Mouse (Mus musculus): Measurements from ENCODE around the gene Nhsl2.

The Nhsl2 gene

GRCm38 (mm10) chrX:101986657-101987367 is 137.6 kb downstream of the Nhsl2 start:
- DNase-seq: peak; percentile 64

GRCm38 (mm10) chrX:101993841-101994571 is 144.8 kb downstream of the Nhsl2 start:
- peak; percentile 94 for DNase-seq

GRCm38 (mm10) chrX:101996726-101997125 is 147.5 kb downstream of the Nhsl2 start:
- no peak for DNase-seq

DNA sequence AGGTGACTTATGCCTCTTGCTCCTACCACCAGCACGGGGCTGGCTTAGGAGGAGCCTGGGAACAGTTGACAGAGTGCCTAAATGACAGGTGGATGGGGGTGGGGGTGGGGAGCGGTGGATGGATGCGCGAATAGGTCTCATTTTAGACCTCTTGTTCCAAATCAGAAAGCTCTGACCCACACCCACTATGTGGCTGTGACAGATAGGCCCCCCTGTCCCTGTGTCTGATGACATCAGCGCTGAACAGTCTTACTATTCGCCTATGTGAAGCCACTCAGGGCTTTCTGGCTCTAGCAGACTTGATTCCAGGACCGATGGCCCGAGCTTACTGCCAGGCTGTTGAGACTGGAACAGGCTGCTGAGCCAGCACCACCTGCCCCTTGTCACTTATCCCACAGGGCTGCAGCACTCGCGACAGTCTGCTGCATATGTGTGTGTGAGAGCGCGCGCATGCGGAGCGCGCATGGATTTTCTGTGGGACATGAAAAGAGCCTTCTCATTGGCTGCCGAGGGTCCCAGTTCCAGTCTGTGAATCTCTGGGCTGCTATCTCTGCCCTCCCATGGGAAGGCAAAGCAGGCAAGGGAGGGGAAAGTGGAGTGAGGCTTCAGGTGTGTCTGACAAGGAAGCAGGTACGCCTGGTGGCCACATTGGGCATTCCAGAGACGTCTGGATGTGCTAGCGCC is 154.6 kb downstream of the Nhsl2 start:
- DNase-seq: no peak

DNA sequence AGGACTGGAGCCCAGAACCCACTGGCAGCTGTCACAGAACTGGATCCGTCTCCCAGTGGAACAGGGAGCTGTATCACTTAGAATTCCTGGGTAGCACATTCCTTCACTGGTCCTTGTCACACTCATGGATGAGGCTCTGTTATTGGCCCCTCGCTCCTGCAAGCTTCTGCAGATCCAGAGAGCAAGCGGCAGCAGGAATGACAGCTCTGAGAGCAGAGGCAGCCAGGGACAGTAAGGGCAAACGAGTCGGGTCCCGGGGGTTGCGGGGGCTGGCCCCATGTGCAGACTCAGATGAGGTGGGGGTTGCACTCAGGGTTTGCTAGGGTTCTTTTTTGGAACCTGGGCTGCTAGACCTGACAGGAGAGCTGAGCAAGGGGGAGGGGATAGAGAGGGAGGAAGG is 155.2 kb downstream of the Nhsl2 start:
- no peak for DNase-seq

DNA sequence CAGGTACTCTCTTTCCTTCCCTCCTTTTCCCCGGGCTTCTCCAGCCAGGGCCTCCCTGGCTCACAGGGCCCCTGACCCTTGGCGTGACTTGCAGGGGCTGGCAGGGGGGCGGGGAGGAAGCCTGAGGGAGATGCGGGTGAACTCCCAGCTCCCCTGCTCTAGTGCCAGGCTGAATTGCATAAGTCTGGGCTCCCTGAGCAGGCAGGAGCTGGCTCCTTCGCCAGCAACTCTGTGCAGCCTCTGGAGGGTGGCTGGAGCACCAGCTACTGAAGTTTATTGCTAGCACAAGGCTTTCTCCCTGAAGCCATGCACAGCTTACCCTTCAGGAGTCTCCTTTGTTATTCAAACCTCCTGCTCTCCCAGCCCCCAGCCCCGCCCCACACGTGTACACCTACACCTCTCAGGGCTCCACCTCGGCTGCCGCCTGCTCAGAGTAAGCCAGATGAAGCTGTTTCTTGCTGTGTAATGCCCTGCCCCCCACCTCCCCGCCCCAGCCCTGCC is 156.0 kb downstream of the Nhsl2 start:
- no peak for DNase-seq

GRCm38 (mm10) chrX:102007935-102008334 is 158.8 kb downstream of the Nhsl2 start:
- DNase-seq: no peak

DNA sequence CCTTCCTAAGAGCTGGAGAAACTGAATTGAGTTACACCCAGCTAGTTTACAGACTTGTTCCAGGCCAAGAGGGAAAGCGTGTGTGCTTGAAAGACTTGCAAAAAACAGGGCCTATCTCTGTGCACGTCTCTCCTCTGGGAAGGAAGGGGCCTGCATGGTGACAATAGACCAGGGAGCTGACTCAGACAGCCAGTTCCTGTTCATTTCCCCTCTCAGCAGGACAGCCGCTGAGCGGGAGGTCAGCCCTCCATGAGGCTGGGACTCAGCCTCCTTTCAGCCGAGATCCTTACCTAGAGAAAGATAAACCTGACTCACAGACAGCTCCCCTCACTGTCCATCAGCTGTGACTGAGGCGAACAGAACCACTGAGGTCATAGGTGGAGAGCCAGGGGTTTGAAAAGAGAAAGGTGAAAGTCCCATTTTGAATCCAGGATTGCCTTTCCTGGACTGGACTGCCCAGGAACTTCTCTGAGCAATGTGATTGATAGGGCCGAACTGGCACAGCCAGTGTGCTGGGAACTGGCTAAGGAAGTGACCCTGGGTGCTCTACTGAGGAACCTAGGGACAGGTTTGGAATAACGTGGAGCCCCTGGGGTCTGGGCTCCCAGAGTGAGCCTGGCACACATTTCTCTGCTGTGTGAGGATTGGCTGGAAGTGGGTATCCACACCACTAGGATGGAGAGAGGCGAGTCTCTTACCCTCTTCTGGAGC is 168.2 kb downstream of the Nhsl2 start:
- DNase-seq: peak; percentile 95

GRCm38 (mm10) chrX:102018890-102019289 is 169.7 kb downstream of the Nhsl2 start:
- peak; percentile 82 for DNase-seq

DNA sequence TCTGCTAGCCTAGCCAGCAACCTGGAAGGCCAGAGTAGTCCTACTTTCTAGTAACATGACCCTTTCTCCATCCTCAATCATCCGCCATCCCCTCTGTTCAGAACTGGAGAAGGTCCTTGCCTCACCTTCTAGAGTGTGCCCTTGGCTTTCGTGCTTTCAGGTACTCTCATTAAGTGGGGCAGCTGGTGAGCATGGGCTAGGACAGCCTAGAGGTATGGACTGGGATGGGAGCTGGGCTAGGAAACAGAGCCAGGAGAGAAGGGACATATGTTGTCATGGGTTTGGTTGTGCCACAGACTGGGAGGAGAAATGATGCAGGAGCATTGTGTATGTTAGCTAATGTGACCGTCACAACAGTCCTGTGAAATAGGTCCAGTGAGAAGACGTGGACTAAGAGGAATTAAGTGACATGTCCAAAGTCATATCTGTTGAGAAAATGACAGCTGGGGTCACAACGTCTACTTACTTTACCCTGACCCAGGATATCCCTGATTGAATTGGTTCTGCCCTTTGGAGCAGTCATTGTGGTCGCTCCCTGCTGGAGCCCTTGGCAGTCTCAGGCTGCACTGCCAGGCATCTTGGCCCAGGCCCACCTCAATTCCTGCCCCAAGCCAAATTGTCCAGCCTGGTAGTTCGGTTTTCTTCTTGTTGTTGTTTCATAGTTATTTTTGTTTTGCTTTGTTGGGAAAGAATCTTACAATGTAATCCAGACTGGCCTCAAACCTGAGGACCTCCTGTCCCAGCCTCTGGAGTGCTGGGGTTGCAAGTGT is 170.5 kb downstream of the Nhsl2 start:
- peak; percentile 82 for DNase-seq

GRCm38 (mm10) chrX:102024976-102025375 is 175.8 kb downstream of the Nhsl2 start:
- DNase-seq: peak; percentile 54

GRCm38 (mm10) chrX:102031851-102032250 is 182.7 kb downstream of the Nhsl2 start:
- DNase-seq: peak; percentile 96

- DNase-seq: peak; percentile 78
Observed at GRCm38 (mm10) chrX:102032431-102032830, 183.2 kb downstream of the Nhsl2 start.

GRCm38 (mm10) chrX:102033566-102033965 is 184.4 kb downstream of the Nhsl2 start:
- peak; percentile 88 for DNase-seq

- DNase-seq: peak; percentile 41
Observed at GRCm38 (mm10) chrX:102035671-102036070, 186.5 kb downstream of the Nhsl2 start.

DNA sequence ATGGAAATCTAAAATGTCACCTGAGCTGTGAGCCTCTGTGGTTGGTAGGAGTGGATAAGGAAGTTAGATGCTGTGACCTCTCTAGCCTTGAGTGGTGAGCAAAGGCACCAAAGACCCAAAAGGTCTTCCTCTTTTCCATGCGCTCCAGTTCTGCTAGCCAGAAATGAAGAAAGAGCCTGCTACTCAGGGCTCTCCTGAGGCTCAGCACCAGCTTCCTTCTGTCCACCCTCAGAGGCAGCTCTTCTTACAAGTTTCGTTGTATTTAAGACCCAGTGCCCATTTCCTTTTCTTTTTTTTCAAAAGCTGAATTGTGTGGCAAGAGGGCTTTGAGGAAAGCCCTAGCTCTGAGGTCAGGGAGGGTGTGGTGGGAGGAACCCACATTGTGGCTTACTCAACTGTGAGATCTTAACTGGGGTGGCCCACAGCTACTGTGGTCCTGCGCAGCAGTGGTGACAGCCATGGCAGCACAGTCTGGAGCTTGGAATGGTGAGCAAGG is 187.7 kb downstream of the Nhsl2 start:
- peak; percentile 94 for DNase-seq

DNA sequence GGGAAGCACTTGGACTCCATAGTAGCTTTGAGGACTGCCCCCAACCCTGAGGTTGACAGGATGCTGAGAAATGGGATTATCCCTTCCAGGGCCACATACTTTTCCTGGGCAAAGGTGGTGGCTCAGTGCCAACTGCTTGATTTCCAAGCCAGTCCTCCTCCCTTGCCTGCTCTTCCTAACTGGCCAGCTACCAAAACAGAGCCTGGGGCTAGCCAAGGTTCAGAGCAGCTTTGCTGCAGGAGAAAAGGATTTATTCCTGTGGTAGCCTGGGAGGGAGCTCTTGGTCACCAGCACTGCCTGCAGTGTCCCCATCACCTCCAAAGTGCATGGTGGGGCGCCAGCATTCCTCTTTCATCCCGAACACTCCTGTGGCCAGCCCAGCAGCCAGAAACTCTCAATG is 188.3 kb downstream of the Nhsl2 start:
- peak; percentile 95 for DNase-seq

DNA sequence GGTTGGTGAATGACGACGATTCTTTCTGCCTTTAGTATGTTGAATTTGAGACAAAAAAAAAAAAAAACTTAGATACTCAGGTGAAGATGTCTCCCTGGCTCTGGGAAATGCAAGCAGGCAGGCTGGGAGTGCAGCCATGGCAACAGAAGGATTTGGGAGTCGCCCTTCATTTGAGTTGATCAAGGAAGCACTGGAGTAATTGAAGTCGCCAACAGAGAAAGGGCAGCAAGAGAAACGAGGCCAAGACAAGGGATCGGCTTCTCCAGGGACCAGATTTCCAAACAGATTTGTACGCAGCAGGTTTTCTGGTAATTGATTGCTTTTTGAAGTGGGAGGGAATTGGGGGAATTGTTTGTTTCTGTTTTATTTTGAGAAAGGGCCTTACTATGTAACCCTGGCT is 192.4 kb downstream of the Nhsl2 start:
- DNase-seq: peak; percentile 67

GRCm38 (mm10) chrX:102042386-102042785 is 193.2 kb downstream of the Nhsl2 start:
- peak; percentile 93 for DNase-seq

DNA sequence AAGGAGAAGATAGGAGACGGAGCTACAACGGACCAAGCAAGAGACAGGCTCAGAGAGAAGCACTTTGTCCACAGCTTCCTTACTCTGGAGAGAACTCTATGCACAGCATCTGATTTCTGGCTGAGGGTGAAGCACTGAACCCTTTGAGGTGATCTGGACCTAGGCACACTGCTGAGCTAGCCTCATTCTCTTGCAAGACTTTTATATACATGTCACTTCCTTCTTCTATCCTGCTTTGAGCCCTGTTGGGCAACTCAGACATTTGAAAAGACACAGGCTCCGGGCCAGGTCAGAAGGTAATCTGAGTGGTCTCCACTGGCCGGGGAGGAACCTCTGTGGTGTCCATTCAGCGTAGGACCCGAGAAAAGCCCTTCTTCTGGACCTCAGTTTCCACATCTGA is 201.4 kb downstream of the Nhsl2 start:
- peak; percentile 17 for DNase-seq

DNA sequence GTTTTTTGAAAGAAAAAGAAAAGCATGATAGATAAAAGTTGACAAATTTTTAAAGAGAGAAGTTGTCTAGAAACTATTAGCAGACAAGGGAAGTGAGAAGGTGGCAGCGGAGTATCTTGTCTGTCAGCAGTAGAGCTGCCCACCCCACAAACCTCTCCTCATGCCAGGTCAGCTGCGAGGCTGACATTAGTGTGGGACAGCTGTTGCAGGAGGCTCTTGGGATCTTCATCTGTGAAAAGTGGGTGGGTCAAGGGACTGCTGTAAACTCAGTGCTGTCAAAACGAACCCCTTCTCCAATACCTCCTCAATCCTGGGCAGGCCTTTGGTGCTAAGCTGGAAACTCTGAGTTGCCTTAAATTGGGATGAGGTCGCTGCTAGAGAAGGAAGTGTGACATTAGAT is 202.0 kb downstream of the Nhsl2 start:
- peak; percentile 66 for DNase-seq

- peak; percentile 21 for DNase-seq
Observed at GRCm38 (mm10) chrX:102053371-102053770, 204.2 kb downstream of the Nhsl2 start.

Data from heart, adult 11 months (tissue).